32 mouse cellular contexts compared by ENCODE assay signal in genomic region chr4:104779460-104779859, GRCm38 (mm10). TPM values are rescaled to one million over a fixed set of nuclear protein-coding genes. Genes with fewer than 3 reads are reported as not detected.
"Had no signal": no experiment of that assay in that cellular context is flagged by ENCODE, and none has a peak within 500 bp of the region (broad histone marks: within the 10 kb centered on the region; RNA-seq: fewer than 3 reads in every experiment).

No protein-coding gene starts in this region.

- H3K9me3 ChIP-seq: heart, embryonic 10.5 days; heart, embryonic 12.5 days; hindbrain, embryonic 13.5 days; hindbrain, embryonic 15.5 days; limb, embryonic 10.5 days; limb, embryonic 12.5 days; liver, embryonic 13.5 days had no signal

- H3K4me2 ChIP-seq: heart, embryonic 12.5 days; hindbrain, embryonic 13.5 days; hindbrain, embryonic 15.5 days; limb, embryonic 12.5 days; liver, embryonic 13.5 days had no signal

- H3K4me3 ChIP-seq: heart, embryonic 10.5 days; heart, embryonic 12.5 days; hindbrain, embryonic 13.5 days; hindbrain, embryonic 15.5 days; layer of hippocampus, adult 2 months; left cerebral cortex, adult 2 months; limb, embryonic 10.5 days; limb, embryonic 12.5 days; liver, embryonic 13.5 days had no signal

- H3K9ac ChIP-seq: forebrain, postnatal 0 days; heart, embryonic 12.5 days; hindbrain, embryonic 13.5 days; hindbrain, embryonic 15.5 days; limb, embryonic 12.5 days; liver, embryonic 13.5 days had no signal

- H3K27me3 ChIP-seq: hindbrain, embryonic 13.5 days; hindbrain, embryonic 15.5 days; liver, embryonic 13.5 days had no signal

- H3K36me3 ChIP-seq: heart, embryonic 10.5 days; heart, embryonic 12.5 days; hindbrain, embryonic 13.5 days; hindbrain, embryonic 15.5 days; limb, embryonic 10.5 days; limb, embryonic 12.5 days; liver, embryonic 13.5 days had no signal

- DNase-seq: forebrain, postnatal 0 days; gastrocnemius, postnatal 14 days; gastrocnemius, postnatal 36 days; heart, adult 18-20 months; heart, postnatal 10 days; heart, postnatal 36 days; kidney, adult 11 months; kidney, adult 8-10 months; kidney, postnatal 10 days; kidney, postnatal 25 days; kidney, postnatal 4 days; liver, embryonic 13.5 days had no signal

- H3K4me1 ChIP-seq: heart, embryonic 10.5 days; heart, embryonic 12.5 days; hindbrain, embryonic 13.5 days; hindbrain, embryonic 15.5 days; limb, embryonic 10.5 days; limb, embryonic 12.5 days; liver, embryonic 13.5 days had no signal

- H3K27ac ChIP-seq: heart, embryonic 10.5 days; hindbrain, embryonic 13.5 days; hindbrain, embryonic 15.5 days; hindbrain, postnatal 0 days; layer of hippocampus, adult 2 months; left cerebral cortex, adult 2 months; limb, embryonic 10.5 days; limb, embryonic 12.5 days; liver, embryonic 13.5 days had no signal

- ATAC-seq: forebrain, postnatal 0 days; hindbrain, postnatal 0 days; intestine, embryonic 16.5 days had no signal

RNA-seq across cellular contexts. Expression of gene C8b, which starts 13.3 kb away (rescaled TPM):
- total RNA-seq: gastrocnemius, adult 8-10 months; gastrocnemius, postnatal 14 days; gastrocnemius, postnatal 36 days; heart, adult 18-20 months; heart, adult 8-10 months; heart, postnatal 10 days; heart, postnatal 36 days; hematopoietic stem cell, adult 5-6 weeks; left cerebral cortex, postnatal 36 days had no signal
- polyA plus RNA-seq: gonadal fat pad, adult 2 months; heart, embryonic 12.5 days; heart, embryonic 14.5 days; hindbrain, embryonic 11.5 days; hindbrain, embryonic 13.5 days; intestine, embryonic 14.5 days; kidney, embryonic 14.5 days; limb, embryonic 10.5 days; limb, embryonic 12.5 days; limb, embryonic 14.5 days had no signal
